Mouse (Mus musculus): ENCODE measurements around the gene Cux2. TPM values are rescaled to one million over a fixed set of nuclear protein-coding genes. Genes with fewer than 3 reads are reported as not detected.

The Cux2 gene
- total and polyA plus RNA-seq, 3 experiments = 0.11 TPM; not detected in 2

DNA sequence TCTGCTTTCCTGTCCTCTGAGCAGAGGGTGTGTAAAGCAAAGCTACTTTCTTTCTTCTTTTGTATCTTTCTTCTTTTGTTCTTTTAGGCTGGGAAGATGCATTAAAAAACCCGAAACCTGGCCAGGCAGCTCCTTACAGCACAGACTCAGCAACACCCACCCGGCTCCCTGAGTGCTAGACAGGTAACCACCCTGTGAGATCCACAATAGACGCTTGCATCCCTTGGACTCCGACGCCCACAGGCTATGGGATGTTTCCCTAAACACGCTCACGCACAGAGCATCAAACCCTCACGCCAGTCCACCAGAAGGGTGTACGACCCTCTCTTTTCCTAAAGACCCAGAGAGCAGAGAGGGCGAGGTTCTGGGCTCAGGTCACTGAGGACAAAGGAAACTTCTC lies 155.3 kb downstream of the Cux2 start:
- no peak for ATAC-seq (ENCODE audit: extremely low read depth, insufficient number of reproducible peaks, low FRiP score, poor library complexity, severe bottlenecking)
- Histone ChIP-seq H3K27me3 (ENCODE audit: insufficient read depth, low read length) (peaks cover 14% of the 10 kb centered on the region; the same call in 1 of the 2 replicates), H3K4me1 (ENCODE audit: insufficient read depth, low read depth, low read length) (no peaks in the 10 kb centered on the region), H3K36me3 (replicated peaks) (no peaks in the 10 kb centered on the region), H3K9me3 (replicated peaks) (no peaks in the 10 kb centered on the region), H3K4me3 (ENCODE audit: low read depth, low read length) (no peak overlapping the region)
- DNase-seq (ENCODE audit: low spot score) = no peak
- TF ChIP-seq GATA1 (IDR thresholded peaks at IDR 0.05; ENCODE audit: borderline replicate concordance, low read length) (no peak), TAL1 (conservative IDR thresholded peaks at IDR 0.05; ENCODE audit: low read depth, low read length) (no peak), CTCF (IDR thresholded peaks at IDR 0.05; ENCODE audit: low read depth, low read length) (no peak), GATA2 (IDR thresholded peaks at IDR 0.05; ENCODE audit: borderline replicate concordance, low read depth, low read length) (no peak), POLR2AphosphoS5 (IDR thresholded peaks at IDR 0.05; ENCODE audit: insufficient replicate concordance, low read depth, low read length) (no peak)

DNA sequence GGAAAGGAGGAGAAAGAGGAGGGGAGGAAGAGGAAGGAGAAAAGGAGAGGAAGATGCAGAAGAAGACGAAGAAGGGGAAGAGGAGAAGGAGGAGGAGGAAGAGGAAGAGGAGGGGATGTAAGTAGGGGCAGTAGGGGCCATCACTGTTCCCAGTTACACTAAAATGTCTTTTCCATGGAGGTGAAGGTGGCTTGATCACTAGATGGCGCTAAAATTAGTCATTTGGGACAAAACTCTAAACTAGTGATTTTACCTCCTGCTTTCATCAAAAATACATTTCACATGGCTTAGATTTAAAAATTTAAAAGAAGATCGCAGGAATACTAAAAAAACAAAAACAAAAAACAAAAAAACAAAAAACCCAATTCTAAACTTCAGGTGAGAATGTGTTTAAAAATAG lies 156.3 kb downstream of the Cux2 start:
- no peak overlapping the region for H3K4me3 ChIP-seq (ENCODE audit: low read depth, low read length)
- no peaks in the 10 kb centered on the region for H3K9me3 ChIP-seq (replicated peaks)
- TF ChIP-seq POLR2AphosphoS5 (IDR thresholded peaks at IDR 0.05; ENCODE audit: insufficient replicate concordance, low read depth, low read length) (no peak), TAL1 (conservative IDR thresholded peaks at IDR 0.05; ENCODE audit: low read depth, low read length) (no peak), CTCF (IDR thresholded peaks at IDR 0.05; ENCODE audit: low read depth, low read length) (no peak), GATA1 (IDR thresholded peaks at IDR 0.05; ENCODE audit: borderline replicate concordance, low read length) (no peak), GATA2 (IDR thresholded peaks at IDR 0.05; ENCODE audit: borderline replicate concordance, low read depth, low read length) (no peak)
- H3K4me1 ChIP-seq (ENCODE audit: insufficient read depth, low read depth, low read length) = no peaks in the 10 kb centered on the region
- DNase-seq (ENCODE audit: low spot score) = no peak
- no peak for ATAC-seq (ENCODE audit: extremely low read depth, insufficient number of reproducible peaks, low FRiP score, poor library complexity, severe bottlenecking)
- H3K36me3 ChIP-seq (replicated peaks) = no peaks in the 10 kb centered on the region
- H3K27me3 ChIP-seq (ENCODE audit: insufficient read depth, low read length) = peaks cover 14% of the 10 kb centered on the region; the same call in 1 of the 2 replicates

GRCm38 (mm10) chr5:121892281-121892680 lies 157.6 kb downstream of the Cux2 start:
- DNase-seq (ENCODE audit: low spot score) (no peak), ATAC-seq (ENCODE audit: extremely low read depth, insufficient number of reproducible peaks, low FRiP score, poor library complexity, severe bottlenecking) (no peak)
- Histone ChIP-seq H3K27me3 (ENCODE audit: insufficient read depth, low read length) (peaks cover 14% of the 10 kb centered on the region; the same call in 1 of the 2 replicates), H3K9me3 (replicated peaks) (peaks cover 7% of the 10 kb centered on the region), H3K4me1 (ENCODE audit: insufficient read depth, low read depth, low read length) (no peaks in the 10 kb centered on the region), H3K4me3 (ENCODE audit: low read depth, low read length) (no peak overlapping the region), H3K36me3 (replicated peaks) (no peaks in the 10 kb centered on the region)
- TF ChIP-seq GATA1 (IDR thresholded peaks at IDR 0.05; ENCODE audit: borderline replicate concordance, low read length) = no peak
- no peak for TF ChIP-seq CTCF (IDR thresholded peaks at IDR 0.05; ENCODE audit: low read depth, low read length)
- TF ChIP-seq POLR2AphosphoS5 (IDR thresholded peaks at IDR 0.05; ENCODE audit: insufficient replicate concordance, low read depth, low read length) = no peak
- TF ChIP-seq TAL1 (conservative IDR thresholded peaks at IDR 0.05; ENCODE audit: low read depth, low read length) = no peak
- TF ChIP-seq GATA2 (IDR thresholded peaks at IDR 0.05; ENCODE audit: borderline replicate concordance, low read depth, low read length) = no peak

GRCm38 (mm10) chr5:121890925-121891324 lies 159.0 kb downstream of the Cux2 start:
- Histone ChIP-seq H3K36me3 (replicated peaks) (no peaks in the 10 kb centered on the region), H3K9me3 (replicated peaks) (peaks cover 10% of the 10 kb centered on the region), H3K27me3 (ENCODE audit: insufficient read depth, low read length) (peaks cover 14% of the 10 kb centered on the region; the same call in 1 of the 2 replicates), H3K4me1 (ENCODE audit: insufficient read depth, low read depth, low read length) (no peaks in the 10 kb centered on the region), H3K4me3 (ENCODE audit: low read depth, low read length) (no peak overlapping the region)
- ATAC-seq (ENCODE audit: extremely low read depth, insufficient number of reproducible peaks, low FRiP score, poor library complexity, severe bottlenecking) (no peak), DNase-seq (ENCODE audit: low spot score) (no peak)
- TF ChIP-seq TAL1 (conservative IDR thresholded peaks at IDR 0.05; ENCODE audit: low read depth, low read length) (no peak), CTCF (IDR thresholded peaks at IDR 0.05; ENCODE audit: low read depth, low read length) (no peak), GATA1 (IDR thresholded peaks at IDR 0.05; ENCODE audit: borderline replicate concordance, low read length) (no peak), POLR2AphosphoS5 (IDR thresholded peaks at IDR 0.05; ENCODE audit: insufficient replicate concordance, low read depth, low read length) (no peak), GATA2 (IDR thresholded peaks at IDR 0.05; ENCODE audit: borderline replicate concordance, low read depth, low read length) (no peak)

DNA sequence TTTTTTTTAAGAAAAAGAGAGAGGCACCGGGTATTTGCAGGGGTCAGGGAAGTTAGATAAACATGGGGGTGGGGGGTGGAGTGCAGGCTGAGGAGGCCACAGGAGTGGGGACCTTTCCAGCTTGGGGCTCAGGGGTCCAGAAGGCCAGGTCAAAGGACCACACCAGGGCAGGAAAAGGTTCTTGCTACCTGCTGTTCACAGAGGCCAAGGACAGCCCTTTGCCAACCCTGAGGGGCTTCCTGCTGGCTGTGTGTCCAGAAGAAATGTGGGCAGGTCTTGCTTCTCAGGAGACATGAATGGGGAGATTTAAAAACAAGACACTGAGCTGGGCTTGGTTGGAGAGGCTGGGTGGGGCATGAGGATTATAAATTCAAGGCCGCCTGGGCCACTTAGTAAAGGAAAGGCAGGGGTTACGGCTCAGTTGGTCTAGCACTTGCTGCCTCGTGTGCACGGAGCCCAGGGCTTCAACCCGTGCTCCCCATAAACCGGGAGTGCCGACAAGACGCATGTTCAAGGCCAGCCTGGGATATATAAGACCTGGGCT lies 160.0 kb downstream of the Cux2 start:
- peaks cover 10% of the 10 kb centered on the region for H3K9me3 ChIP-seq (replicated peaks)
- H3K4me1 ChIP-seq (ENCODE audit: insufficient read depth, low read depth, low read length) = no peaks in the 10 kb centered on the region
- no peak overlapping the region for H3K4me3 ChIP-seq (ENCODE audit: low read depth, low read length)
- TF ChIP-seq GATA1 (IDR thresholded peaks at IDR 0.05; ENCODE audit: borderline replicate concordance, low read length) (no peak), GATA2 (IDR thresholded peaks at IDR 0.05; ENCODE audit: borderline replicate concordance, low read depth, low read length) (no peak), CTCF (IDR thresholded peaks at IDR 0.05; ENCODE audit: low read depth, low read length) (no peak), TAL1 (conservative IDR thresholded peaks at IDR 0.05; ENCODE audit: low read depth, low read length) (no peak), POLR2AphosphoS5 (IDR thresholded peaks at IDR 0.05; ENCODE audit: insufficient replicate concordance, low read depth, low read length) (no peak)
- DNase-seq (ENCODE audit: low spot score) (no peak), ATAC-seq (ENCODE audit: extremely low read depth, insufficient number of reproducible peaks, low FRiP score, poor library complexity, severe bottlenecking) (no peak)
- no peaks in the 10 kb centered on the region for H3K36me3 ChIP-seq (replicated peaks)
- peaks cover 14% of the 10 kb centered on the region; the same call in 1 of the 2 replicates for H3K27me3 ChIP-seq (ENCODE audit: insufficient read depth, low read length)

GRCm38 (mm10) chr5:121889375-121889774 lies 160.5 kb downstream of the Cux2 start:
- Histone ChIP-seq H3K4me1 (ENCODE audit: insufficient read depth, low read depth, low read length) (no peaks in the 10 kb centered on the region), H3K27me3 (ENCODE audit: insufficient read depth, low read length) (peaks cover 14% of the 10 kb centered on the region; the same call in 1 of the 2 replicates), H3K4me3 (ENCODE audit: low read depth, low read length) (no peak overlapping the region), H3K36me3 (replicated peaks) (no peaks in the 10 kb centered on the region), H3K9me3 (replicated peaks) (peaks cover 10% of the 10 kb centered on the region)
- TF ChIP-seq GATA1 (IDR thresholded peaks at IDR 0.05; ENCODE audit: borderline replicate concordance, low read length) (no peak), POLR2AphosphoS5 (IDR thresholded peaks at IDR 0.05; ENCODE audit: insufficient replicate concordance, low read depth, low read length) (no peak), GATA2 (IDR thresholded peaks at IDR 0.05; ENCODE audit: borderline replicate concordance, low read depth, low read length) (no peak), TAL1 (conservative IDR thresholded peaks at IDR 0.05; ENCODE audit: low read depth, low read length) (no peak), CTCF (IDR thresholded peaks at IDR 0.05; ENCODE audit: low read depth, low read length) (no peak)
- no peak for DNase-seq (ENCODE audit: low spot score)
- no peak for ATAC-seq (ENCODE audit: extremely low read depth, insufficient number of reproducible peaks, low FRiP score, poor library complexity, severe bottlenecking)

Measured in G1E (cell line).